Mouse (Mus musculus): ENCODE measurements around the gene Mrpl2.
A peak's percentile ranks its signal among the peaks of the same experiment; 100 is the strongest.

Gene Mrpl2

GRCm38 (mm10) chr17:46628471-46628790, 17.6 kb upstream of the Mrpl2 start:
- DNase-seq, result peak; percentile 50

- peak; percentile 91 for DNase-seq
Observed at GRCm38 (mm10) chr17:46628791-46629684, 17.0 kb upstream of the Mrpl2 start, which contains the start of gene Ptk7. Gene Ptk7 (minus strand): TSS chr17:46629504.

DNA sequence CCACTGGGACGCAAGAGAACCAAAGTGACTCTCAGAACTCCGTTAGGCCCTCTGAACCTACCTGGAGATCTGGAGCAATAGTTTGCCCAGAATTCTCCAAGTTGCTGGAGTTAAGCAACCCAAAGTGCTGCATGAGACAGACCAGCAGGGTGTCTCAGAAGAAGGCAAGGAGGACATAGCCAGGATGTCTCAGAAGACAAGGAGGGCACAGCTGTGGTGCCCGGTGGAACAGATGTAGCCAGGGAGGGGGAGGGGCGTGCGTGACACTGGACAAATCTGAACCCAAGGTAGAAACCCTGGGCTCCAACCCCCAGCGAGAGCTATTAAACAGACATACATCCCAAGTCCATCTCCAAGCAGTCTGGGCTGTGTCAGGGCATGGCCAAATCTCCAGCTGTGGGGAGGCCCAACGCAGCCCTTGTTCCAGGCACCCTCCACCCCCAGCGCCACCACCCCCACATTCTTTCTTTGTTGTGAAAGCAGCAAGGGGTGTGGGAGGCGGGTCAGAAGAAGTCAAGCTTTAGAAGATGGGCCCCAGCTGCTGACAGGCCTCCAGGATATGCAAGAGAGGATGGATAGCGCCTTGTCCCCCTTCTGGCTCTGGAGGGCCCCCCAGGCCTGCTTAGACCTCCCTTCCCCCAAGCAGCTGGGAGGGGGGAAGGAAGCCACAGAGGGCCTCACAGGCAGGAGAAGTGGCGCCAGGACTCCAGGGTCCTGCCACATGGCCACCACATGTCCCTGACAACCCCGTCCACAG, 16.2 kb upstream of the Mrpl2 start:
- DNase-seq, result peak; percentile 93

DNA sequence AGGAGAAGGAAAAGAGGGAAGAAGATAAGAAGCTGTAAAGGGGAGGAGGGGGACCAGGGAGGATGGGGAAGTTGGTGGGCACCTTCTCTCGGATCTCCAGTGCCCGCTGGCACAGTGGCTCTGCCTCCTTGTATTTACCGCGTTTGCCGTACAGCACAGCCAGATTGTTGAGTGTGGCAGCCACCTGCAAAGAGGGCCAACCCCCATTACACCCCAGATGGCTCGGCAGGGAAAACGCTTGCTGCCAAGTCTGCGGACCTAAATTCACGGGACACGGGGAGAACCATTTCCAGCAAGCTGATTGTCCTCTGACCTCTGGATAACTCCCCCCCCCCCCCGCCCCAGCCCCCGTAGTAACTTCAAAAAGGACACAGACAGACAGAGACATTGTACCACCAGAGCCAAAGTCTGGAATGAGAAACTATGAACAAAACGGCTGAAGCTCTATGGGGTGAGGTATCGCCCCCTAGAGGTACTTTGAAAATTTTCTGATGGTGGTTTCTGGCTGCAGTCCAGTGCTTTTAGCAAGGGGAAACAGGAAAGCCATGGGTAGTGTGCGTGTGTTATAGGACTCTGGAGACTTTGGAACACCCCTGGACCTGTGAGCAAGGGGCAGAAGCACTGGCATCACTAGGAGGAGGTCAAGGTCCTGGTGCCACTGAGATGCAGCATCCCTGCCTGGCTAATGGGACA, 9.1 kb upstream of the Mrpl2 start:
- peak; percentile 90 for DNase-seq

DNA sequence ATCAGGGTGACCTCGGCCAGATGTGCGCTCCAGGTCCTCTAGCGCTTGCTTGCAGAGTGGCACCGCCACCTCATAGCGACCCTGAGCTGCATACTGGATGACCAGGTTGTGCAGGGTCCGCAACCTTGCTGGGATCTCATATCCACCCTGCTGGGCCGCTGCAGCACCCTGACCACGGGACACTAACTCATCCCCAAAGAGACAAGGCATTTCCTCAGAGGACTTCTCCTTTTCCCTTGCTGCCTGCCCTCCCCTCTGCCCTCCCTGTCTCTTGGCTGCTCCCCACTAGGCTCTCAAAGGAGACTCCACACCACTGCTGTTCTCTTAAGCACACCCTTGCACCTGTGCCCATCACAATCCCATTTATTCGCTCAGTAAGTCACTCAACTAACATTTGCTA, 6.1 kb upstream of the Mrpl2 start:
- DNase-seq, result no peak

GRCm38 (mm10) chr17:46642060-46642459, 4.0 kb upstream of the Mrpl2 start:
- DNase-seq, result no peak

GRCm38 (mm10) chr17:46644152-46644805, 1.8 kb upstream of the Mrpl2 start:
- DNase-seq, result no peak

DNA sequence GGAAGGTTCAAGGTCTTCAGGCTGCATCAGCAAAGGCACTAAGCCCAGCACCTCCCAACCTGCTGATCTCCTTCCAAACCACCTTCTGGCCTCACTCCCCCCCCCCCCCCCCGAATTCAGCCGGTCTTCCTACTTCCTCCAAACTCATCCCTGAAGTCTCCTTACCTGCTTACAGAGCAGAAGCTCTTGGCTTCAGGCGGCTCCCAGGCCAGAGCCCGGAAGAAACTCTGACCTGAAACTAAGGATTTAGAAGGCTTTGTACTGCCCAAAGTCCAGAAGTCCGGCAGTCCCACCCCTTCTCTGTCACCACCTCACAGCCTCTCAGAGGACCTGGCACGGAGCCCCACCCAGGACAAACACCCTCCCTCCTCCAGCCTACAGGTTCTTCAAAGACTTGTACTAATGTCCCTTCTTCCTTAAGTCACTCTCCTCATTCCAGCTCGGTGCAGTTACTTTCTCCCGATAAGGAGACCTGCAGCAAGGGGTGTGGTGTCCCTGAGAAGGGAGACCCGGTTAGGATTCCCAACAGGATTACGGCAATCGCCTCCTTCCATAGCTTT, 1.0 kb upstream of the Mrpl2 start:
- peak; percentile 84 for DNase-seq

GRCm38 (mm10) chr17:46646322-46646662, 263 bp downstream of the Mrpl2 start:
- DNase-seq, result no peak

GRCm38 (mm10) chr17:46647279-46647678, 1.2 kb downstream of the Mrpl2 start:
- DNase-seq, result no peak

- DNase-seq, result no peak
Observed at GRCm38 (mm10) chr17:46648436-46648835, 2.4 kb downstream of the Mrpl2 start.

- DNase-seq, result no peak
Observed at GRCm38 (mm10) chr17:46649811-46650210, 3.8 kb downstream of the Mrpl2 start.

- DNase-seq, result peak; percentile 97
Observed at GRCm38 (mm10) chr17:46650232-46651031, 4.4 kb downstream of the Mrpl2 start, which contains the start of gene Cul7. Gene Cul7 (plus strand): TSS chr17:46650337.

DNA sequence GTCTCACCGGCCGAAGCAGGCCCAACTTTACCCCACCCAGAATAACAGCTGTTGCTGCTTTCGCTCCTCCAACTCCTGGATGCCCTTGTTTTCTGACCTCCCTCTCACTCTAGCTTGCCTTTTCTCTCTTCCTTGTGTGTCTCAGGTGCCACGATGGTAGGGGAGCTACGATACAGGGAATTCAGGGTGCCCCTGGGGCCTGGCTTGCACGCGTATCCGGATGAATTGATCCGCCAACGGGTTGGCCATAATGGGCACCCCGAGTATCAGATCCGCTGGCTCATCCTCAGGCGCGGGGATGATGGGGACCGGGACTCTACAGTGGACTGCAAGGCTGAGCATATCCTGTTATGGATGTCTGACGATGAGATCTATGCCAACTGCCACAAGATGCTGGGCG, 5.3 kb downstream of the Mrpl2 start:
- no peak for DNase-seq

DNA sequence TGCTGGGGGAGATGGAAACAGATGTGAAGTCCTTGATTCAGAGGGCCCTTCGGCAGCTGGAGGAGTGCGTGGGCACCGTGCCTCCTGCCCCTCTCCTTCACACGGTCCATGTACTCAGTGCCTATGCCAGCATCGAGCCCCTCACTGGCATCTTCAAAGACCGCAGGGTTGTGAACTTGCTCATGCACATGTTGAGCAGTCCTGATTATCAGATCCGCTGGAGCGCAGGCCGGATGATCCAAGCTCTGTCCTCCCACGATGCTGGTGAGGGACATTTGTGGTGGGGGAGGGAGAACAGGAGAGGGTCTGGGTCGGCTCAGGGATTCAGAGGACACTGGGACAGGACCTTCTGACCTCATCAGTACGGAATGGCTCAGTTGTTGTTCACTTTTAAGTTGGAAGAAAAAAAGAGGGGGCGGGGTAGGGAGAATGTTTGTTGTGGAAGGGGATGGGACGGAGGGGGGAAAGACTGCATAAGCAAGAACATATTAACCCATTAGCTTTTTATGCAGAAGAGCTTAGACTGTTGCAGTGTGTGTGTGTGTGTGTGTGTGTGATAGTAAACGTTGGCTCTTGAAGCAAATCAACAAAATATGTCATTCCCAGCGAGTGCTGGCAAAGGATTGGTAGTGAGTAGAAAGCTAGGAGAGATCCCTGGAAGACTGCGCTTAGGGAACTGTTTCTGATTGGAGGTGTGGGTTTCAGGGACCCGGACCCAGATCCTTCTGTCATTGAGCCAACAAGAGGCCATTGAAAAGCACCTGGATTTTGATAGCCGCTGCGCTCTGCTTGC, 5.9 kb downstream of the Mrpl2 start:
- DNase-seq, result peak; percentile 32

DNA sequence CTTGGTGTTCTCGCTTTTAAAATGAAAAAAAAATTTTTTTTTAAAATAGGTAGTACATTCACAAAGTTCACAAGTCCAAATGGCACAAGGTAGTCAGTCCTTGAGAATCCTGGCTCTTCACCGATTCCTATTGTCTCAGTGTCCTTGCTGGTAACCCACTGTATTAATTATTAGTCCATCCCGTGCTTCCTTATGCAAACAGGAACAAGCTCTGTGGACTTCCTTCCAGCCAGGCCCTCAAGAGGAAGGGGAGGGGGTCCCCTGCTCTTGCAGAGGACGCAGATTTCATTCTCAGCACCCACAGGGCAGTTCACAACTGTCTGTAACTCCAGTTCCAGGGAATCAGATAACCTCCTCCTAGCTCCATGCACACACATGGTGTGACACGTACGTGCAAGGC, 10.0 kb downstream of the Mrpl2 start:
- DNase-seq, result no peak

DNA sequence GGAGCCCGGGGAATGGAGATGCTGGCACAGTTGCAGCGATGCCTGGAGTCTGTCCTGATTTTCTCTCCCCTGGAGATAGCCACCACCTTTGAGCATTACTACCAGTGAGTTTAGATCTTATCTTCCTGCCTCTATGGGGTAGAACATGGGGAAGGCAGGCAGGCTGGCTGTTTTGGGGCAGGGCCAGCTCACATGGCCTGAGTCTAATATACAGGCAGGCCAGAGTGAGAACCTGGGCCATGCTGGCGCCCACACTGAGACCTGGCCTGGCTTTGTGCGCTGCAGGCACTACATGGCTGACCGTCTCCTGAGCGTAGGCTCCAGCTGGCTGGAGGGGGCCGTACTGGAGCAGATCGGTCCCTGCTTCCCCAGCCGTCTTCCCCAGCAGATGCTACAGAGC, 15.3 kb downstream of the Mrpl2 start:
- no peak for DNase-seq

DNA sequence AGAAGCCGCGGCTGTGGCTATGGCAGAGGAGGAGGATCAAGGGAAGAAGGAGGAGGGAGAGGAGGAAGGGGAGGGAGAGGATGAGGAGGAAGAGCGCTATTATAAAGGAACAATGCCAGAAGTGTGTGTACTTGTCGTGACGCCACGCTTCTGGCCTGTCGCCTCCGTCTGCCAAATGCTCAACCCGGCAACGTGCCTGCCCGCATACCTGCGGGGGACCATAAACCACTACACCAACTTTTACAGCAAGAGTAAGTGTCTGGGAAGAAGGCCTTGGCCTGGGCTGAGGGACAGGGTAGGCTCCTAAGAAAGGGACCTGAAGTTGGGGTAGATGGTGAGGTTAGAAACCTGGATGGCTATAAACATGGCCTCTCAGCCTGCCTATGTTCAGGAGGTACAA, 16.0 kb downstream of the Mrpl2 start:
- no peak for DNase-seq

DNA sequence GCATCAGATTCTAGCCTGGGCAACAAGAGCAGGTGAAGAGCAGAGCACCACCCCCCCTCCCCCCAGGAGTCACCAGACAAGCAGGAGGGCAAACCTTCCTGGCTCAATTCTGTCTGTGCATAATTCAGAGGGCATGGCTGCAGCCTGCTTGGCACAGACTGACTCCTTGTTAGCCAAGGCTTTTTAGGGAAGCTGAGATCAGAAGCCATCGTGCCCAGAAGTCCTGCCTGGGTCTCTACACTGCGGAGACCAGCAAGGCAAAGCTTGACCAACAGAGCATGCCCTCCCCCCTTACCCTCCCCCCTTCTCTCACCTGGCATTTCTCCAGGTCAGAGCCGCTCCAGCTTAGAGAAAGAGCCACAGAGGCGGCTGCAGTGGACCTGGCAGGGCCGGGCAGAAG, 16.7 kb downstream of the Mrpl2 start:
- DNase-seq, result no peak

- DNase-seq, result no peak
Observed at GRCm38 (mm10) chr17:46667712-46668111, 21.7 kb downstream of the Mrpl2 start.

DNA sequence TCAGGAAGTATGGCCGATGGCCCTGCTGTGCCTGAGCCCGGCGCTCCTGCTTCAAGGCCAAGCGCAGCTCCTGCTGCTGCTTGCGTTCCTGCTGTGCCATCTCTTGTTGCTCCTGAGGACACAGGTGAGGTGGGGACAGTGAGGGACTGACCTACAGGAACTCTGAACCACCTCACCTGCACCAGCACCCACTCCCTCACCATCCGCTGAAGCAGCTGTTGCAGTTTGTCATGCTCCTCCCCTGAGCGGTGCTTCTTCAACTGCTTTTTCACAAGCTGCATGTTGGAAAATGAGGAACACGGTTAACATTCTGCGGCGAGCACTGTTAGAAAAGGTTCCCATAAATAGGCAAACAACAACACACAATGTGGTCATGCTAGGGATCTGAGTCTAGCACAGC, 23.9 kb downstream of the Mrpl2 start:
- DNase-seq, result no peak
